Mouse (Mus musculus) kidney, embryonic 14.5 days (tissue): ENCODE measurements at regions not wholly inside any gene's neighbourhood (a gene's known extent, or its start where the extent isn't known, plus 50 kb on each side); places are given as distances from the start of the nearest gene placed in this dataset.

Experiments
- ATAC-seq: fragments of 200-750 bp; cut with Nextera tagmentation; 2 replicates; pipeline ENCODE4 v1.8.0; 2017; ENCODE audit warnings: moderate number of reproducible peaks, mild to moderate bottlenecking, moderate TSS enrichment, moderate library complexity; ENCODE audit not compliant: low FRiP score, low TSS enrichment
- H3K27ac ChIP-seq: fragments of 300-500 bp; sonication (generic); 2 replicates; pipeline ENCODE4 v1.5.1; 2014; ENCODE audit warnings: low read depth, mild to moderate bottlenecking, low read length, moderate library complexity, mixed read lengths
- H3K27me3 ChIP-seq: fragments of 300-500 bp; sonication (generic); 2 replicates; pipeline ENCODE4 v1.6.1; 2014; ENCODE audit warnings: mild to moderate bottlenecking, low read length; ENCODE audit not compliant: control insufficient read depth, insufficient read depth
- H3K36me3 ChIP-seq: fragments of 300-500 bp; sonication (generic); 2 replicates; pipeline ENCODE4 v1.6.1; 2014; ENCODE audit warnings: low read length, mixed read lengths; ENCODE audit not compliant: control insufficient read depth, insufficient read depth
- H3K4me1 ChIP-seq: fragments of 300-500 bp; sonication (generic); 2 replicates; pipeline ENCODE4 v1.6.1; 2014; ENCODE audit warnings: low read length, mixed read lengths; ENCODE audit not compliant: control insufficient read depth, insufficient read depth
- H3K4me2 ChIP-seq: fragments of 300-500 bp; sonication (generic); replicated peaks from 2 replicates; pipeline ENCODE4 v1.6.1; 2014; ENCODE audit warnings: low read depth, mild to moderate bottlenecking, low read length
- H3K4me3 ChIP-seq: fragments of 300-500 bp; sonication (generic); 2 replicates; pipeline ENCODE4 v1.5.1; 2014; ENCODE audit warnings: mild to moderate bottlenecking, low read length
- H3K9ac ChIP-seq: fragments of 300-500 bp; sonication (generic); 2 replicates; pipeline ENCODE4 v1.6.1; 2014; ENCODE audit warnings: low read depth, mild to moderate bottlenecking, low read length, moderate library complexity
- H3K9me3 ChIP-seq: fragments of 300-500 bp; sonication (generic); 2 replicates; pipeline ENCODE4 v1.6.1; 2016; ENCODE audit warnings: low read length; ENCODE audit not compliant: control insufficient read depth
- WGBS: fragments of 180-500 bp; shearing (Covaris S2); extraction: QIAGEN DNeasy Blood & Tissue Kit; methylation state at CpG from one replicate; pipeline ENCODE4 v1.1.7; 2014; 5-methylcytosine and 5-hydroxymethylcytosine counted together

GRCm38 (mm10) chr15:40223272-40223671, 89.1 kb downstream of the 9330182O14Rik start:
- no peaks in the 10 kb centered on the region for H3K27me3 ChIP-seq
- H3K4me2 ChIP-seq = no peak overlapping the region
- 93% methylated on average over 3 of the region's 3 CpGs for WGBS
- H3K27ac ChIP-seq = no peak overlapping the region
- H3K9me3 ChIP-seq = no peaks in the 10 kb centered on the region
- no peak overlapping the region for H3K4me3 ChIP-seq
- ATAC-seq = no peak
- no peak overlapping the region for H3K9ac ChIP-seq
- H3K36me3 ChIP-seq = no peaks in the 10 kb centered on the region
- H3K4me1 ChIP-seq = no peaks in the 10 kb centered on the region

GRCm38 (mm10) chr15:40241764-40242163, 107.6 kb downstream of the 9330182O14Rik start:
- Histone ChIP-seq H3K27ac (no peak overlapping the region), H3K4me2 (no peak overlapping the region), H3K4me1 (no peaks in the 10 kb centered on the region), H3K4me3 (no peak overlapping the region), H3K9ac (no peak overlapping the region), H3K27me3 (no peaks in the 10 kb centered on the region), H3K36me3 (no peaks in the 10 kb centered on the region), H3K9me3 (no peaks in the 10 kb centered on the region)
- no peak for ATAC-seq
- 74% methylated on average over 4 of the region's 4 CpGs for WGBS

GRCm38 (mm10) chr15:40248966-40249365, 114.8 kb downstream of the 9330182O14Rik start:
- no peak for ATAC-seq
- Histone ChIP-seq H3K27me3 (no peaks in the 10 kb centered on the region), H3K36me3 (no peaks in the 10 kb centered on the region), H3K4me1 (no peaks in the 10 kb centered on the region), H3K27ac (no peak overlapping the region), H3K4me3 (no peak overlapping the region), H3K9ac (no peak overlapping the region), H3K4me2 (no peak overlapping the region), H3K9me3 (no peaks in the 10 kb centered on the region)
- 56% methylated on average over 4 of the region's 4 CpGs for WGBS

- no peak overlapping the region for H3K4me3 ChIP-seq
- no peaks in the 10 kb centered on the region for H3K36me3 ChIP-seq
- H3K4me2 ChIP-seq = no peak overlapping the region
Measured at GRCm38 (mm10) chr15:40259433-40259832, 125.3 kb downstream of the 9330182O14Rik start.

GRCm38 (mm10) chr15:40279021-40279420, 144.9 kb downstream of the 9330182O14Rik start:
- H3K9me3 ChIP-seq = no peaks in the 10 kb centered on the region
- no peak overlapping the region for H3K4me2 ChIP-seq
- 61% methylated on average over 1 of the region's 1 CpGs for WGBS
- H3K4me1 ChIP-seq = no peaks in the 10 kb centered on the region
- no peak overlapping the region for H3K27ac ChIP-seq
- H3K4me3 ChIP-seq = no peak overlapping the region
- no peak overlapping the region for H3K9ac ChIP-seq
- H3K27me3 ChIP-seq = no peaks in the 10 kb centered on the region
- no peaks in the 10 kb centered on the region for H3K36me3 ChIP-seq
- ATAC-seq = no peak

More at GRCm38 (mm10) chr15:40259433-40259832, 125.3 kb downstream of the 9330182O14Rik start:
- ATAC-seq = no peak
- Histone ChIP-seq H3K27me3 (no peaks in the 10 kb centered on the region), H3K9ac (no peak overlapping the region), H3K9me3 (no peaks in the 10 kb centered on the region), H3K4me1 (no peaks in the 10 kb centered on the region), H3K27ac (no peak overlapping the region)
- 57% methylated on average over 5 of the region's 5 CpGs for WGBS

- no peaks in the 10 kb centered on the region for H3K27me3 ChIP-seq
- H3K4me2 ChIP-seq = no peak overlapping the region
- no peak overlapping the region for H3K9ac ChIP-seq
- H3K36me3 ChIP-seq = no peaks in the 10 kb centered on the region
- no peak overlapping the region for H3K4me3 ChIP-seq
- no peak overlapping the region for H3K27ac ChIP-seq
- ATAC-seq = no peak
- no peaks in the 10 kb centered on the region for H3K9me3 ChIP-seq
- H3K4me1 ChIP-seq = no peaks in the 10 kb centered on the region
Measured at GRCm38 (mm10) chr15:40280551-40280950, 146.4 kb downstream of the 9330182O14Rik start.

- no peak for ATAC-seq
- H3K9me3 ChIP-seq = no peaks in the 10 kb centered on the region
- no peaks in the 10 kb centered on the region for H3K36me3 ChIP-seq
- H3K27ac ChIP-seq = no peak overlapping the region
- no peaks in the 10 kb centered on the region for H3K27me3 ChIP-seq
- no peak overlapping the region for H3K4me2 ChIP-seq
- H3K9ac ChIP-seq = no peak overlapping the region
- no peak overlapping the region for H3K4me3 ChIP-seq
- H3K4me1 ChIP-seq = no peaks in the 10 kb centered on the region
- 88% methylated on average over 1 of the region's 1 CpGs for WGBS
Measured at GRCm38 (mm10) chr15:40281078-40281720, 147.0 kb downstream of the 9330182O14Rik start.

GRCm38 (mm10) chr15:40291602-40292001, 157.4 kb downstream of the 9330182O14Rik start:
- WGBS = 63% methylated on average over 1 of the region's 1 CpGs
- Histone ChIP-seq H3K36me3 (no peaks in the 10 kb centered on the region), H3K9me3 (no peaks in the 10 kb centered on the region), H3K4me2 (no peak overlapping the region), H3K9ac (no peak overlapping the region), H3K27ac (no peak overlapping the region), H3K4me1 (no peaks in the 10 kb centered on the region), H3K27me3 (no peaks in the 10 kb centered on the region), H3K4me3 (no peak overlapping the region)
- ATAC-seq = no peak

GRCm38 (mm10) chr15:40312226-40312625, 178.1 kb downstream of the 9330182O14Rik start:
- H3K4me2 ChIP-seq = no peak overlapping the region
- H3K4me1 ChIP-seq = no peaks in the 10 kb centered on the region
- no peak overlapping the region for H3K9ac ChIP-seq
- H3K4me3 ChIP-seq = no peak overlapping the region
- H3K9me3 ChIP-seq = no peaks in the 10 kb centered on the region
- no peak for ATAC-seq
- H3K27ac ChIP-seq = no peak overlapping the region
- WGBS = 90% methylated on average over 2 of the region's 2 CpGs
- H3K27me3 ChIP-seq = no peaks in the 10 kb centered on the region
- no peaks in the 10 kb centered on the region for H3K36me3 ChIP-seq
